Mouse (Mus musculus): Measurements from ENCODE around the gene Slc16a11. TPM values are rescaled to one million over a fixed set of nuclear protein-coding genes. Genes with fewer than 3 reads are reported as not detected.

Gene Slc16a11
- total RNA-seq, 2 experiments from 2014 or later = 16.8 to 26.8 TPM

- DNase-seq = no peak
- intact Hi-C loops (cut with DNase I) = loop anchor here (5.0 kb wide), 1 partner anchor 127 kb away; no protein-coding TSS in a partner anchor
Measured at GRCm38 (mm10) chr11:70199107-70199506, 13.4 kb upstream of the Slc16a11 start.

- intact Hi-C loops (cut with DNase I) = no loop called here
- no peak for DNase-seq
Measured at GRCm38 (mm10) chr11:70200036-70200608, 12.4 kb upstream of the Slc16a11 start.

GRCm38 (mm10) chr11:70201691-70202090, 10.9 kb upstream of the Slc16a11 start:
- intact Hi-C loops (cut with DNase I) = no loop called here
- DNase-seq = peak; percentile 91

GRCm38 (mm10) chr11:70206801-70207200, 5.8 kb upstream of the Slc16a11 start:
- DNase-seq = no peak
- intact Hi-C loops (cut with DNase I) = no loop called here

- no peak for DNase-seq
- intact Hi-C loops (cut with DNase I) = no loop called here
Measured at GRCm38 (mm10) chr11:70207283-70207682, 5.3 kb upstream of the Slc16a11 start.

- no peak for DNase-seq
- intact Hi-C loops (cut with DNase I) = no loop called here
Measured at GRCm38 (mm10) chr11:70208778-70209388, 3.7 kb upstream of the Slc16a11 start.

GRCm38 (mm10) chr11:70210681-70211080, 1.9 kb upstream of the Slc16a11 start:
- DNase-seq = no peak
- intact Hi-C loops (cut with DNase I) = loop anchor here (5.0 kb wide), 3 partner anchors 138 to 278 kb away; no protein-coding TSS in a partner anchor

- intact Hi-C loops (cut with DNase I) = loop anchor here (5.0 kb wide), 3 partner anchors 140 to 280 kb away; no protein-coding TSS in a partner anchor
- DNase-seq = no peak
Measured at GRCm38 (mm10) chr11:70211972-70212371, 580 bp upstream of the Slc16a11 start.

- intact Hi-C loops (cut with DNase I) = loop anchor here (5.0 kb wide), 3 partner anchors 141 to 281 kb away; no protein-coding TSS in a partner anchor
- peak; percentile 66 for DNase-seq
Measured at GRCm38 (mm10) chr11:70212896-70213295, 344 bp downstream of the Slc16a11 start.

GRCm38 (mm10) chr11:70213736-70214135, 1.2 kb downstream of the Slc16a11 start:
- no peak for DNase-seq
- intact Hi-C loops (cut with DNase I) = loop anchor here (5.0 kb wide), 3 partner anchors 141 to 281 kb away; no protein-coding TSS in a partner anchor

GRCm38 (mm10) chr11:70214191-70214855, 1.8 kb downstream of the Slc16a11 start:
- intact Hi-C loops (cut with DNase I) = loop anchor here (5.0 kb wide), 3 partner anchors 142 to 282 kb away; no protein-coding TSS in a partner anchor

GRCm38 (mm10) chr11:70214856-70215209, 2.3 kb downstream of the Slc16a11 start:
- intact Hi-C loops (cut with DNase I) = loop anchor here (5.0 kb wide), 3 partner anchors 143 to 283 kb away; no protein-coding TSS in a partner anchor
- no peak for DNase-seq

More at GRCm38 (mm10) chr11:70214191-70214855, 1.8 kb downstream of the Slc16a11 start:
- DNase-seq = no peak

- no peak for DNase-seq
- intact Hi-C loops (cut with DNase I) = no loop called here
Measured at GRCm38 (mm10) chr11:70215301-70215700, 2.7 kb downstream of the Slc16a11 start.

- DNase-seq = no peak
- intact Hi-C loops (cut with DNase I) = no loop called here
Measured at GRCm38 (mm10) chr11:70216103-70216502, 3.6 kb downstream of the Slc16a11 start.

- intact Hi-C loops (cut with DNase I) = no loop called here
Measured at GRCm38 (mm10) chr11:70218039-70218438, 5.5 kb downstream of the Slc16a11 start.

GRCm38 (mm10) chr11:70218741-70219470, 6.4 kb downstream of the Slc16a11 start:
- no peak for DNase-seq
- intact Hi-C loops (cut with DNase I) = no loop called here

More at GRCm38 (mm10) chr11:70218039-70218438, 5.5 kb downstream of the Slc16a11 start:
- DNase-seq = no peak

- intact Hi-C loops (cut with DNase I) = no loop called here
- DNase-seq = no peak
Measured at GRCm38 (mm10) chr11:70219873-70220272, 7.3 kb downstream of the Slc16a11 start.

- no peak for DNase-seq
Measured at GRCm38 (mm10) chr11:70220323-70220722, 7.8 kb downstream of the Slc16a11 start.

GRCm38 (mm10) chr11:70220731-70221602, 8.4 kb downstream of the Slc16a11 start, which contains the start of gene Slc16a13:
TSS of gene Slc16a13 (minus strand) at chr11:70221064.
- DNase-seq = peak; percentile 98
- intact Hi-C loops (cut with DNase I) = no loop called here

More at GRCm38 (mm10) chr11:70220323-70220722, 7.8 kb downstream of the Slc16a11 start:
- intact Hi-C loops (cut with DNase I) = no loop called here

Measured in left cerebral cortex, postnatal 4 days (tissue).